Mouse (Mus musculus): ENCODE measurements around the gene Lrrc73.

- no peak for TF ChIP-seq POLR2A (IDR thresholded peaks at IDR 0.05; ENCODE audit: control insufficient read depth, extremely low read depth, insufficient read depth, low read length, poor library complexity)
- TF ChIP-seq CTCF (IDR thresholded peaks at IDR 0.05; ENCODE audit: borderline replicate concordance, control insufficient read depth, extremely low read depth, insufficient read depth, low read length, poor library complexity) = no peak
Measured at GRCm38 (mm10) chr17:46251174-46251573, 2.2 kb upstream of the Lrrc73 start.

All from thymus, adult 2 months (tissue).